Mouse (Mus musculus) megakaryocyte, embryonic 14.5 days (primary cell): ENCODE measurements at regions not wholly inside any gene's neighbourhood (a gene's known extent, or its start where the extent isn't known, plus 50 kb on each side); places are given as distances from the start of the nearest gene placed in this dataset.

Experiments
- H3K27me3 ChIP-seq: replicated peaks from 2 replicates; pipeline ENCODE3; 2012; ENCODE audit warnings: inconsistent platforms
- H3K36me3 ChIP-seq: replicated peaks from 2 replicates; pipeline ENCODE3; 2012; ENCODE audit warnings: low read length, inconsistent platforms, mixed read lengths
- H3K4me1 ChIP-seq: 2 replicates; pipeline ENCODE4 v1.6.1; 2012; ENCODE audit warnings: inconsistent platforms
- H3K4me3 ChIP-seq: replicated peaks from 2 replicates; pipeline ENCODE3; 2012; ENCODE audit warnings: moderate library complexity, mild to moderate bottlenecking, inconsistent platforms
- H3K9me3 ChIP-seq: 2 replicates; pipeline ENCODE4 v1.6.1; 2012; ENCODE audit warnings: inconsistent platforms
- FLI1 ChIP-seq: IDR thresholded peaks from 2 replicates; pipeline ENCODE4 v1.6.1; 2012; ENCODE audit warnings: low read length, inconsistent platforms, mixed read lengths
- GATA1 ChIP-seq: IDR thresholded peaks from 3 replicates; pipeline ENCODE4 v1.6.1; 2012; ENCODE audit warnings: mixed read lengths, low read length, inconsistent platforms, borderline replicate concordance

GRCm38 (mm10) chr5:91807070-91808065, 155.5 kb downstream of the Rchy1 start:
- Histone ChIP-seq H3K9me3 (peaks cover 8% of the 10 kb centered on the region), H3K27me3 (no peaks in the 10 kb centered on the region), H3K4me3 (no peak overlapping the region), H3K36me3 (peaks cover 7% of the 10 kb centered on the region), H3K4me1 (peaks cover 48% of the 10 kb centered on the region)
- no peak for TF ChIP-seq GATA1
- TF ChIP-seq FLI1: no peak

- H3K4me1 ChIP-seq: peaks cover 26% of the 10 kb centered on the region
- no peaks in the 10 kb centered on the region for H3K27me3 ChIP-seq
- peaks cover 5% of the 10 kb centered on the region for H3K36me3 ChIP-seq
- TF ChIP-seq FLI1 (no peak), GATA1 (no peak)
- peaks cover 8% of the 10 kb centered on the region for H3K9me3 ChIP-seq
- no peak overlapping the region for H3K4me3 ChIP-seq
These were observed 161.4 kb downstream of the Rchy1 start for GRCm38 (mm10) chr5:91801297-91801980.

- H3K4me3 ChIP-seq: no peak overlapping the region
- H3K27me3 ChIP-seq: peaks cover 3% of the 10 kb centered on the region
- no peaks in the 10 kb centered on the region for H3K36me3 ChIP-seq
- peaks cover under 1% of the 10 kb centered on the region; the same call in 1 of the 2 replicates for H3K9me3 ChIP-seq
- H3K4me1 ChIP-seq: peaks cover 26% of the 10 kb centered on the region
- TF ChIP-seq FLI1: no peak
- no peak for TF ChIP-seq GATA1
These were observed 165.5 kb downstream of the Rchy1 start for GRCm38 (mm10) chr5:91797362-91797761.

DNA sequence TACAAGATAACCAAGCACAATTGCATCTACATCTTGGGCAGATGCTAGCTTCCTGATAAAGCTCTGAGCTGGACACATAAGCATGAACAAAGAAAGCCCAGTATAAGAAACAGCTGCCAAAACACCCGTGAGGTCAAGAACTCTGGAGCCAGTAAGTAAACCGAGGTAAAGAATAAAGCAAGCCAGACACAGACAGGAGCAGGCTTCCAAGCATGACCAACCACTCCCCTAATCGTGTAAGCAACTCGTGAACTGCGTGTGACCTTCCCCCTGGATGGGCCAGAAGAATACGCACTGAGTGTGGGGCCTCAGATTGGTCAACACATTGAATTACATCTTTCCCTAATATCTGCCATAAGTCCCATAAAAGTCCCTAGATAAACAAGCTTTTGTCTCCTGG, 170.1 kb downstream of the Rchy1 start:
- no peaks in the 10 kb centered on the region for H3K36me3 ChIP-seq
- H3K4me1 ChIP-seq: peaks cover 26% of the 10 kb centered on the region
- H3K27me3 ChIP-seq: peaks cover 3% of the 10 kb centered on the region
- no peaks in the 10 kb centered on the region for H3K9me3 ChIP-seq
- TF ChIP-seq GATA1 (no peak), FLI1 (no peak)
- no peak overlapping the region for H3K4me3 ChIP-seq

DNA sequence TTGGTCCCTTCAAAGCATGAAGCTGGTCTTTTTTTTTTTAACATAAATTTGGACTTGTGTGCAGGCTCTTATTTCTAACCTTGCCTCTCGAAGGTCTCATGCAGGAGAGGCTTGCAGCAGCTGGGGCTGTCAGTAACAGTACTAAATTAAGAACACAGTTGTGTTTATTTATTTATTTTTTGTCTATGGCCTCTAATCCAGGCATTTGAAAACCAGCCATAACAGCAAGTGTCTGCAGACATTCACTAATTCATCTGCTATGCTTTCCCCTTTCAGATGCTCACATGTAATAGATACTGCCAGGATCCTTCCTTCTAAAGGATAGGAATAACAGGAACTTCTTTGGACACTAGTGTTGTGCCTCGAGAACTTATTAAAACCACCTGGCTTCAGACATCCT, 172.5 kb downstream of the Rchy1 start:
- Histone ChIP-seq H3K4me3 (no peak overlapping the region), H3K27me3 (peaks cover 3% of the 10 kb centered on the region), H3K36me3 (no peaks in the 10 kb centered on the region), H3K4me1 (peaks cover 19% of the 10 kb centered on the region), H3K9me3 (no peaks in the 10 kb centered on the region)
- TF ChIP-seq FLI1 (no peak), GATA1 (no peak)

DNA sequence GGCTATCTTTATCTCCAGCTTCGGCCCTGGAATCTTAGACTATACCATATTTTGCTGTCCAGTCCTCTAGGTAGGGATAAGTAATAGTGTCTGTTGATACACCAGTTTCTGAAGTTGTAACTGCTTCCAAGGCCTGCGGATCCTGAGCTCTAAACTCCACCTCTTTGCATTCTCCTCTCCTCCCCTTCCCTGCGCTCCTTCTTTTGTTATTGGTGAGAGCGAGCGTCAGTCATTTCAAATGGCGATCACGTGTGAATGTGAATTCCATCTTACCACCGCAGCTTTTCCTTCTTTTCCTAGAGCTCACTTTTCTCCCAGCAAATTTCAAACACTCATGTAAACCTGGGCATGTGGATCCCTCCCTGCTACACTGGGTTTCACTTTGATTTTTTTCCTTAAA, 178.9 kb downstream of the Rchy1 start:
- Histone ChIP-seq H3K36me3 (no peaks in the 10 kb centered on the region), H3K27me3 (no peaks in the 10 kb centered on the region), H3K4me1 (peaks cover 13% of the 10 kb centered on the region), H3K4me3 (no peak overlapping the region), H3K9me3 (no peaks in the 10 kb centered on the region)
- TF ChIP-seq FLI1 (no peak), GATA1 (no peak)

DNA sequence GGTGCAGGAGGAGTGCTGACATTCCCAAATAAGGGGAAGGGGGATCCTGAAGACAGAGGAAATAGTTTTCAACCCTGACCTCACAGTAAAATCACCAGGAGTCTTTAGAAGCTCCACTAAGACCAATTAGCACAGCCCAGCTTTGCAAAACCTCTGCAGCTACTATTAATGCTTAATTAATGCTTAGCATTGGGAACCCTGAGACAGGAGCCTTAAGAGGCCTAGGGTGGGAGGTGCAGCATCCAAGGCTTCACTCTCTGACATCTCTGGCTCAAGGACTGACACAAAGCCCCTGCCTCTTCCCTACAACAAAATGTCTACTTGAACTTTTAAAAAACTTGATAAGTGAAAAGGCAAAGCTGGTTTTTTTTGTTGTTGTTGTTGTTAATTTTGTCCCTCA, 185.9 kb downstream of the Rchy1 start:
- no peaks in the 10 kb centered on the region for H3K27me3 ChIP-seq
- TF ChIP-seq GATA1 (no peak), FLI1 (no peak)
- no peak overlapping the region for H3K4me3 ChIP-seq
- H3K4me1 ChIP-seq: no peaks in the 10 kb centered on the region; the same call in 1 of the 2 replicates
- no peaks in the 10 kb centered on the region for H3K36me3 ChIP-seq
- H3K9me3 ChIP-seq: no peaks in the 10 kb centered on the region

DNA sequence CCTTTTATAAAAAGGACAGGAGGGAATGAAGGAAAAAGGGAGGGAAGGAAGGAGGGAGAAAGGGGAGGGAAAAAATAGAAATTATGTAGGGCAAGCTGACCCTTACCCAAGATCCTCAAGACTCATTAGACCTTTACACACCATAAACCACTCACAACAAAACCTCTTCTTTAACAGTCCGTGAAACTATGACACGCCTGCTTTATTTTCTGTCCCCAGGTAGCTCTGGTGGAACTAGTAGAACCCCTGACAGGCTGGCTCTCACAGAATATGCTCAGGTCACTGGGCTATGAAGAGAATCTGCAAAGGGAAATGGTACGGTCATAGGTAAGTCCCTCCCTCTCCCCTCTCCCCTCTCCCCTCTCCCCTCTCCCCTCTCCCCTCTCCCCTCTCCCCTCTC, 188.8 kb downstream of the Rchy1 start:
- TF ChIP-seq FLI1 (no peak), GATA1 (no peak)
- peaks cover 6% of the 10 kb centered on the region for H3K27me3 ChIP-seq
- no peaks in the 10 kb centered on the region for H3K36me3 ChIP-seq
- no peaks in the 10 kb centered on the region for H3K4me1 ChIP-seq
- H3K4me3 ChIP-seq: no peak overlapping the region
- H3K9me3 ChIP-seq: no peaks in the 10 kb centered on the region

- Histone ChIP-seq H3K4me3 (no peak overlapping the region), H3K9me3 (no peaks in the 10 kb centered on the region), H3K27me3 (peaks cover 10% of the 10 kb centered on the region), H3K36me3 (no peaks in the 10 kb centered on the region), H3K4me1 (peaks cover 6% of the 10 kb centered on the region; the same call in 1 of the 2 replicates)
- TF ChIP-seq GATA1: no peak
- TF ChIP-seq FLI1: no peak
These were observed 195.0 kb downstream of the Rchy1 start for GRCm38 (mm10) chr5:91767886-91768285.

DNA sequence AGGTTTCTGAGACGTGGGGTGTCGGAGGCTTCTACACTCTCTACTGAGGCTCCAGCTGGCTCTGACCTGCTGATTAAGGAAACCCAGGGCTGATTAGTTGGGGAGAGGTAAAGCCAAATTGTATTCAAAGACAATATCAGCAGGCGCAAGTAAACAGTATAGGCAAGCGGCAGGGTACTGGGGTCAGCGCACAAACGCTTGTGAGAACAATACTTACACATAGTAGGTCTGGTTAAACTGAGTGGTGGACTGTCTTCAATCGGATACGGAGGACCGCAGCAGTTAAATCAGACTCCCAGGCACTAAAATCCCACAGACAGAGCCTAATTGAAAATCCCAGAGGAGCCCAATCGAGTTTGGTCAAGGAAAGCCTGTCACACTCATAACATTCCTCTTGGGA, 195.8 kb downstream of the Rchy1 start:
- Histone ChIP-seq H3K27me3 (peaks cover 10% of the 10 kb centered on the region), H3K36me3 (no peaks in the 10 kb centered on the region), H3K9me3 (no peaks in the 10 kb centered on the region), H3K4me3 (no peak overlapping the region), H3K4me1 (peaks cover 6% of the 10 kb centered on the region; the same call in 1 of the 2 replicates)
- TF ChIP-seq FLI1 (no peak), GATA1 (no peak)
